7 mouse cellular contexts compared by ENCODE assay signal in the genomic region with DNA sequence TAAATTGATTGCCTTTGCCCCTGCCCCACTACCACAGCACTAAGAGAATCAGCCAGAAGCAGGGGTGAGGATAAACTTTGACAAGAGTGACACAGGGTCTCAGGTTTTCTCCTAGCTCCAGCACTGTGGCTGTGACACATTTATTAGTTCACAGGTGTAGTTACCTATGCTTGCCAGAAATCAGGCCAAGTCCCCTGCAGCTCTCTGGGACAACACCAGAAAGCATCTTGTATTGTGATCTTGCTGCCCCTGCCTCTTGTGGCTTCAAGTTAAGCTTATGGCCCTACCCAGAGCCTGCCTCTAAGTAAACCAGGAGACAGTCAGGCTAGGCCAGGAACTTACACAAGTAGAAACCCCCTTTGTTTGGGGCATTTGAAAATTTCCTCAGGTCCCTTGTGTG.
"Had no signal": no experiment of that assay in that cellular context is flagged by ENCODE, and none has a peak within 500 bp of the region (broad histone marks: within the 10 kb centered on the region; RNA-seq: fewer than 3 reads in every experiment).

No protein-coding gene starts in this region.

- DNase-seq: kidney, postnatal 4 days; left cerebral cortex, postnatal 4 days; lung, adult 18-20 months; lung, postnatal 36 days; right cerebral cortex, postnatal 14 days; thymus, adult 2 months; thymus, postnatal 36 days had no signal
